Mouse (Mus musculus): ENCODE data around the gene Mesd. TPM values are rescaled to one million over a fixed set of nuclear protein-coding genes. Genes with fewer than 3 reads are reported as not detected.
A peak's percentile ranks its signal among the peaks of the same experiment; 100 is the strongest.

The Mesd gene
- total RNA-seq, 1 experiment from 2014 or later = 87.2 TPM

- no peak for DNase-seq
Observed at GRCm38 (mm10) chr7:83913405-83913932, 29.2 kb downstream of the Mesd start.

- no peak for DNase-seq
Observed at GRCm38 (mm10) chr7:83913995-83914394, 29.7 kb downstream of the Mesd start.

- DNase-seq = peak; percentile 88
Observed at GRCm38 (mm10) chr7:83914566-83914965, 30.3 kb downstream of the Mesd start.

- no peak for DNase-seq
Observed at GRCm38 (mm10) chr7:83920241-83920640, 36.0 kb downstream of the Mesd start.

GRCm38 (mm10) chr7:83921637-83922036, 37.4 kb downstream of the Mesd start:
- DNase-seq = no peak

GRCm38 (mm10) chr7:83939017-83939721, 54.9 kb downstream of the Mesd start:
- DNase-seq = no peak

- no peak for DNase-seq
Observed at GRCm38 (mm10) chr7:83940136-83940535, 55.9 kb downstream of the Mesd start.

GRCm38 (mm10) chr7:83941701-83942101, 57.4 kb downstream of the Mesd start:
- DNase-seq = peak; percentile 64

- DNase-seq = no peak
Observed at GRCm38 (mm10) chr7:83948743-83949142, 64.5 kb downstream of the Mesd start.

GRCm38 (mm10) chr7:83949662-83950061, 65.4 kb downstream of the Mesd start:
- DNase-seq = no peak

Other genes with a start within 250 kb of the Mesd start
- gene Il16, start 138.7 kb upstream of the Mesd start, total RNA-seq (2021) = 5.7 and 16.0 TPM in 2 replicates
- 0.38 TPM in 1 of 2 replicates, not detected in the other for gene Cfap161, start 89.6 kb upstream of the Mesd start, total RNA-seq (2021)
- 17.8 and 18.1 TPM in 2 replicates for gene Tlnrd1, start 161 bp upstream of the Mesd start, total RNA-seq (2021)
- 2.3 and 2.5 TPM in 2 replicates for gene Cemip, start 202.0 kb downstream of the Mesd start, total RNA-seq (2021)

Data from adrenal gland, postnatal 14 days (tissue).